Mouse (Mus musculus) erythroblast, embryonic 14.5 days (primary cell): ENCODE measurements around the gene Adcy2. TPM values are rescaled to one million over a fixed set of nuclear protein-coding genes. Genes with fewer than 3 reads are reported as not detected.

Experiments used
- H3K27me3 ChIP-seq: 2 replicates; pipeline ENCODE4 v1.6.1; 2012; ENCODE audit warnings: inconsistent platforms; ENCODE audit not compliant: control insufficient read depth
- H3K36me3 ChIP-seq: 2 replicates; pipeline ENCODE4 v1.6.1; 2012; ENCODE audit warnings: mild to moderate bottlenecking, inconsistent platforms; ENCODE audit not compliant: control insufficient read depth
- H3K4me1 ChIP-seq: 2 replicates; pipeline ENCODE4 v1.6.1; 2012; ENCODE audit warnings: inconsistent platforms; ENCODE audit not compliant: control insufficient read depth
- H3K4me3 ChIP-seq: replicated peaks from 2 replicates; pipeline ENCODE3; 2012; ENCODE audit warnings: moderate library complexity, mild to moderate bottlenecking, inconsistent platforms
- H3K9me3 ChIP-seq: 2 replicates; pipeline ENCODE4 v1.6.1; 2012; ENCODE audit warnings: low read length, inconsistent platforms, mixed read lengths; ENCODE audit not compliant: control insufficient read depth
- GATA1 ChIP-seq: IDR thresholded peaks from 2 replicates; pipeline ENCODE4 v1.6.1; 2012; ENCODE audit warnings: low read length, inconsistent platforms, mixed read lengths
- TAL1 ChIP-seq: IDR thresholded peaks from 3 replicates; pipeline ENCODE4 v1.6.1; 2012; ENCODE audit warnings: low read length, inconsistent platforms, mixed read lengths
- polyA plus RNA-seq: library from polyadenylated mRNA; stranded (reverse); fragments of >175 nt; gene quantifications from 2 replicates; pipeline ENCODE4 v1.2.3, GENCODE M21; 2012

The Adcy2 gene
- polyA plus RNA-seq, 1 experiment: not detected

GRCm38 (mm10) chr13:68928469-68928868 lies 70.9 kb downstream of the Adcy2 start:
- Histone ChIP-seq H3K4me1 (no peaks in the 10 kb centered on the region), H3K9me3 (peaks cover 41% of the 10 kb centered on the region), H3K4me3 (no peak overlapping the region), H3K27me3 (no peaks in the 10 kb centered on the region), H3K36me3 (no peaks in the 10 kb centered on the region)
- TF ChIP-seq TAL1: no peak
- no peak for TF ChIP-seq GATA1

GRCm38 (mm10) chr13:68913666-68914288 lies 85.6 kb downstream of the Adcy2 start:
- Histone ChIP-seq H3K9me3 (no peaks in the 10 kb centered on the region; the same call in 1 of the 2 replicates), H3K27me3 (no peaks in the 10 kb centered on the region), H3K36me3 (no peaks in the 10 kb centered on the region), H3K4me1 (no peaks in the 10 kb centered on the region), H3K4me3 (no peak overlapping the region)
- TF ChIP-seq GATA1 (no peak), TAL1 (no peak)

- no peaks in the 10 kb centered on the region for H3K9me3 ChIP-seq
- H3K4me3 ChIP-seq: no peak overlapping the region
- no peaks in the 10 kb centered on the region for H3K27me3 ChIP-seq
- no peaks in the 10 kb centered on the region for H3K4me1 ChIP-seq
- H3K36me3 ChIP-seq: no peaks in the 10 kb centered on the region
- TF ChIP-seq TAL1 (no peak), GATA1 (no peak)
Measured at GRCm38 (mm10) chr13:68906667-68907066, 92.7 kb downstream of the Adcy2 start.

GRCm38 (mm10) chr13:68902708-68903107 lies 96.6 kb downstream of the Adcy2 start:
- Histone ChIP-seq H3K4me1 (no peaks in the 10 kb centered on the region), H3K27me3 (no peaks in the 10 kb centered on the region), H3K4me3 (no peak overlapping the region), H3K9me3 (0 out of 2 replicates have a peak, but pooled peaks cover 2% of the 10 kb centered on the region), H3K36me3 (no peaks in the 10 kb centered on the region)
- no peak for TF ChIP-seq GATA1

- no peaks in the 10 kb centered on the region for H3K27me3 ChIP-seq
- no peak overlapping the region for H3K4me3 ChIP-seq
- peaks cover 18% of the 10 kb centered on the region for H3K9me3 ChIP-seq
- TF ChIP-seq TAL1: no peak
- no peak for TF ChIP-seq GATA1
- H3K36me3 ChIP-seq: no peaks in the 10 kb centered on the region
- H3K4me1 ChIP-seq: no peaks in the 10 kb centered on the region
Measured at GRCm38 (mm10) chr13:68889929-68890593, 109.3 kb downstream of the Adcy2 start.

GRCm38 (mm10) chr13:68868776-68869175 lies 130.6 kb downstream of the Adcy2 start:
- Histone ChIP-seq H3K27me3 (no peaks in the 10 kb centered on the region), H3K36me3 (no peaks in the 10 kb centered on the region), H3K9me3 (peaks cover 11% of the 10 kb centered on the region; the same call in 1 of the 2 replicates), H3K4me1 (no peaks in the 10 kb centered on the region), H3K4me3 (no peak overlapping the region)
- TF ChIP-seq TAL1 (no peak), GATA1 (no peak)

GRCm38 (mm10) chr13:68867940-68868655 lies 131.2 kb downstream of the Adcy2 start:
- Histone ChIP-seq H3K4me1 (no peaks in the 10 kb centered on the region), H3K27me3 (no peaks in the 10 kb centered on the region), H3K4me3 (no peak overlapping the region), H3K9me3 (peaks cover 17% of the 10 kb centered on the region), H3K36me3 (no peaks in the 10 kb centered on the region)
- no peak for TF ChIP-seq GATA1
- no peak for TF ChIP-seq TAL1

- no peak for TF ChIP-seq TAL1
- TF ChIP-seq GATA1: no peak
- no peaks in the 10 kb centered on the region for H3K27me3 ChIP-seq
- H3K4me1 ChIP-seq: no peaks in the 10 kb centered on the region
- peaks cover 29% of the 10 kb centered on the region for H3K9me3 ChIP-seq
- no peaks in the 10 kb centered on the region for H3K36me3 ChIP-seq
- H3K4me3 ChIP-seq: no peak overlapping the region
Measured at GRCm38 (mm10) chr13:68860036-68860435, 139.3 kb downstream of the Adcy2 start.

GRCm38 (mm10) chr13:68848265-68848664 lies 151.1 kb downstream of the Adcy2 start:
- Histone ChIP-seq H3K4me1 (no peaks in the 10 kb centered on the region), H3K4me3 (no peak overlapping the region), H3K36me3 (no peaks in the 10 kb centered on the region), H3K9me3 (no peaks in the 10 kb centered on the region; the same call in 1 of the 2 replicates), H3K27me3 (no peaks in the 10 kb centered on the region)
- no peak for TF ChIP-seq TAL1
- no peak for TF ChIP-seq GATA1
